Mouse (Mus musculus): ENCODE measurements around the gene Cpsf4l.

GRCm38 (mm10) chr11:113649353-113650210 lies 60.2 kb downstream of the Cpsf4l start, which contains the start of gene Slc39a11:
- peak; percentile 41 for TF ChIP-seq CTCF (IDR thresholded peaks at IDR 0.05)
- TF ChIP-seq EP300 (IDR thresholded peaks at IDR 0.05), result no peak
